Mouse (Mus musculus) regulatory T cell (primary cell): ENCODE results near the gene Ppm1h.

ENCODE experiments used
- in situ Hi-C: fragments of 300-600 bp; cut with MboI, MseI; formaldehyde crosslinking; loops from one replicate; pipeline ENCODE4 v1.15.1; 2025; ENCODE audit warnings: high pct_unique_total_duplicates

The Ppm1h gene

DNA sequence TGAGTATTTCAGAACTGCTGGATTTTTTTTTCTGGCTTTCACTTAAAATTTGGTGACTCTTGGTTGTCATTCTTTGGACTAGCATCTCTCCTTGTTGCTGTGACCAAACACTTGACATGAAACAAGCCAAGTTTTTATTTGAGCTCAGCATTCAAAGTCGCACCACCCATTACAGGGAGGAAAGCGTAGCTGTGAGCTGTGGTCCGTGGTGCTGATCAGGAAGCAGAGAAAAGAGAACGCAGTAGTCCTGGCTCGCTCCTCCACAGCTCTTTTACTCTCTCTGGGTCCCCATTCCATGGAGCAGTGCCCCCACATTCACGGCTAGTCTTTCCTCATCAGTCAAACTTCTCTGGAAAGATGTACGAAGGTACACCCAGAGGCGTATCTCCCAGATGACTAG is 87.4 kb downstream of the Ppm1h start:
- in situ Hi-C loops: loop anchor here (10.0 kb wide), 1 partner anchor 201 kb away; no protein-coding TSS in a partner anchor

DNA sequence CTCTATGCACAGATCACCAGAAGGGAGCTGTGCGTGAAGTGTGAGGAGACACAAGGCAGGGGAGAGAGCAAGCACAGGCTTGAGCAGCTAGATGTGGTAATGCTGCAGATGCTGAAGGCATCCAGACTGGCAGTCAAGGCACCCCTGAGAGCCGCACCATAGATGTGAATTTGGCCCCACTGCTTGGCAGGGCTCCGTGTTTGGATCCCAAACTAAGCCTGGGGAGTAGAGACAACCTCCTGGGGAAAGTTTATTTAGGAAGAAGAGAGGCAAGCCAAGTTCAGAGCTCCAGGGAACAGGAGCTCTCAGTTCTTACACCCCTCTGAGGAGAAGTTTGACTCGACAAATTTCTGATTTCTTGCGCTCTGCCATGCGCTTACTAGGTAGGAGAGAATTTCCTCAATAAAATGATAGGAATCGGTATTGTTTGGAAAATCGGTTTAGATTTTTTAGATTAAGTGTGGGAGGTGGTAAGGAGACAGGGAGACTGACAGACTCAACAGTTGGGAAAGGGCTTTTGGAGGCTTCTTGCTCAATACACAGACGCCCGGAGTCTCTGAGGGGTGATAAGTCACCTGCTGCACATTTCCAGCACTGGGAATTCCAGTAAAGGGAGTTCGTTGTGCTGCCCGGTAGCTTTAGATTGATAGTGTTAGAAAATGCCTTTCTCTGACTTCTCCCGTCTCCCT is 89.8 kb downstream of the Ppm1h start:
- in situ Hi-C loops: loop anchor here (10.0 kb wide), 1 partner anchor 204 kb away; no protein-coding TSS in a partner anchor

DNA sequence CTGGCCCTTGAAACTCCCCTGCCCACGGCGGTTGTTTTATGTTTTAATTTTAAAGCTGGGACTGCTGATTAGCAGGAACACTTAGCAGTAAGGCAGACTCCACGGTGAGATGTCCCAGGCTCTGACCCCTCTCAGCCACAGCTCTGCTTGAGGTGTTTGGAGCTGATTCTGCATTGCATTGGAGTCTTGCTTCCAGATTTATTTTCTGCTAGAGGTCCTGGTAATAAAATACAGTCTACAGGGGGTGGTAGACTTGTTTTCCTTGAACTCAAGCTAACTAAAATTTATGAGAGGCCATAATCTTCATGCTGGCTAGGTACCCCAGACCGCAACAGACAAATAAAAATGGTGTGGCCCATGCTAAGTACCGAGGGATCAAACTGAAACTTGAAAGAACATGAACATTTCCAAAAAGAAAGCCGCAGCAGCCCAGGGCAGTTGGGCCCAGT is 90.4 kb downstream of the Ppm1h start:
- in situ Hi-C loops: loop anchor here (10.0 kb wide), 1 partner anchor 204 kb away; no protein-coding TSS in a partner anchor

DNA sequence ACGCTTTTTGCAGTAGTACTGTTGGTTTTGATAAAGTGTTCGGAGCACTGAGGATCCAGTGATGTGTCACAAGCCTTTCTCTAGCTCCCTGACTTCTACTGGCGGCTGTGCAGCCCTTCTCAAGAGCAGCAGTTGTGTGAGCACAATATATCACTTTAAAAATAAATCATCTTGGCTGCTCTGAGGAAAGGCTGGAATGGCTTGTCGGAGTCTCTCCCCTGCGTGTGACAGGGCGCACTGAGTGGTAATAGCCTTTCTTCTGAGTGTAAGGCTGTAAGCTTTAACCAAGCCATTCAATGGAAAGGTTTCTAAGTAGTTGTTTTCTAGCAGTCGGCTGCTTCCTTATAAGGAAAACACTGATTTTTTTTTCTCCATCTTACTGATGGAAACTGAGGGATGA is 91.8 kb downstream of the Ppm1h start:
- in situ Hi-C loops: no loop called here

DNA sequence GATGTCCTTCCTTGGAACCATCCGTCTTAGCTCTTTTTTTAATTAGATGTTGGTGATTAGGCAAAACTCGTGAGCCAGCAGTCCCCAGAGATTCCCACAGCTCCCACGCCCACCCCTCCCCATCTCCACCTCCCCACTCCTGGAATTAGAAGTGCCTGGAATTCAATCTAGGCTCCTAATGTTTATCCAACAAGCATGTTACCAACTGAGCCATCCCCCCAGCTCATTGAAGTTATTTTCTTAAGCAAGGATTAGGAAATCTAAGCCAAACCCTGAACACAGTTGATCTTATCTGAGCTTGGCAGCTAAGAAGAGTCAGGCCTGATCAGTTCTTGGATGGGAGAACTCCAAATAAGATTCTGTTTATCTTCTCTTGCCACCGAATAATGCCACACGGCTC is 92.4 kb downstream of the Ppm1h start:
- in situ Hi-C loops: no loop called here

DNA sequence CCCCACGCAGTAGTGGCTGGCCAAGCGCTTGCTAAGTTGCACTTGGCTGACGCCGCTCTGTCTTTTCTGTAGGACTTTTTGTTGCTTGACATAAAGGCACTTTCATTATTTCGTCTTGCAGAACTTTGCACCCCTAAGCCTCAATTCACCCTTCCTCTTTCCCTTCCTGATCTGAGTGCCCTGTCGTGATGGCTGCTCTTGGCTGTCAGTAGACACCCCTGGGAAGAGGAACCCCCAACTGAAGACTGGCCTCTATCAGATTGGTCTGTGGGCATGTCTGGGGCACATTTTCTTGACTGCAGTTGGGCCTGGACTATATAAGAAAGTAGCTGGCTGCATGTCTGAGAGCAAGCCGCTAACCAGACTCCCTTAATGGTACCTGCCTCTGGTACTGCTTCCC is 95.6 kb downstream of the Ppm1h start:
- in situ Hi-C loops: no loop called here

DNA sequence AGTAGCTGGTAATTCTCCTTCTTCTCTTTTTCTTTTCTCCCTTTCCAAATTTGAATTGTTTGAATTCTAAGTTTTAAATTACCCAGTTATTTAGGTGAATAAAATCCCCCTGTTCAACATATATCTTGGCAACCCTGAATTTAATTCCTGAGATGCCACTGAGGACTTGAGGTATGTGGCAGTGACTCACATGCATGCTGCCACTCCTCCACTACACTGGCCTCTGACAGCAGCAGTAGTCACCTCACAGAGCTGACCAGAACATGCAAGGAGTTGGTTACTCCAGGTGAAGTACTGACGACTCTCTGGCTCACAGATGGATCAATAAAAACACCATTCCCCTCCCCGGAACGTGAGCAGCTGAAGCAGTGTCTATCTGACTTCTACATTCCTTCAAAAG is 98.9 kb downstream of the Ppm1h start:
- in situ Hi-C loops: no loop called here

DNA sequence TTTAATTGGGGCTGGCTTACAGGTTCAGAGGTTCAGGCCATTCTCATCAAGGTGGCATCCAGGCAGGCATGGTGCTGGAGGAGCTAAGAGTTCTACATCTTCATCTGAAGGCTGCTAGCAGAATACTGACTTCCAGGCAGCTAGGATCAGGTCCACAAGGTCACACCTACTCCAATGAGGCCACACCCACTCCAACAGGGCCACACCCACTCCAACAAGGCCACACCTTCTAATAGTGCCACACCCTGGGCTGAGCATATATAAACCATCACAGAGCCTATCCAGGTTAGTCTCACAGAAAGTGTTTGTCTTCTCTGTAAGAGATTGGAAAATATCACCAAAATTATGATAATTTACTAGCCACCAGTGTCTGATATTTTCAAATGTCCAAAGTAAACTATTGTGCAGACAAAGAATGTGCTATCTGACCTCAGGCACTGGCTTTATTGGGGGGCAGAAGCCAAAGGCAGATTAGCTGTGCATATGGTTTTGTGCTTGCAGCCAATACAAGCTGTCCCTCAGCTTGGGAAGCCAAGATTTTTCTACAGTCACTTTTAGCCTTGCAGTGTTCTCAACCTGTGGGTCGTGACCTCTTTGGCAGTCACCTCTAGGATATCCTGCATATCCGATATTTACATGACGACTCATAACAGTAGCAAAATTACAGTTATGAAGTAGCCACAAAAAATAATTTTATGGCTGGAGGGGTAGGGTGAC is 99.5 kb downstream of the Ppm1h start:
- in situ Hi-C loops: no loop called here

DNA sequence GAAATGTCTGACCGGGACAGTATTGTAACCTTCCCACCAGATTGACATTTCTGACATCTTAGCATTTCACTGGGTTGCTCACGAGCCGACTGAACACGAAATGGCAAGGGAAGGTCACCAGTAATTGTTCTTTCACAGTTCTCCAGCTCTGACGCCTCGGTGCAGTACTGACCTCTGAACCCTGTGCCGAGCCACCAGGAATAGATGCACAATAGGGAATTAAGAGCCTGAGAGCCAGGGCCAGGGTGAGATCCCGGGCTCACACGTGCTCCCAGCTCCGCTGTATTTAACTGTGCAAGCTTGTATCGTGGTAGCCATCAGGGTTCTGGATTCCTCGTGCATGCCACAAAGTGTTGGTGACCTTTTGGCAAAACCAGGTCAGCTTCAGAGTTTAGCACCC is 100.8 kb downstream of the Ppm1h start:
- in situ Hi-C loops: no loop called here

DNA sequence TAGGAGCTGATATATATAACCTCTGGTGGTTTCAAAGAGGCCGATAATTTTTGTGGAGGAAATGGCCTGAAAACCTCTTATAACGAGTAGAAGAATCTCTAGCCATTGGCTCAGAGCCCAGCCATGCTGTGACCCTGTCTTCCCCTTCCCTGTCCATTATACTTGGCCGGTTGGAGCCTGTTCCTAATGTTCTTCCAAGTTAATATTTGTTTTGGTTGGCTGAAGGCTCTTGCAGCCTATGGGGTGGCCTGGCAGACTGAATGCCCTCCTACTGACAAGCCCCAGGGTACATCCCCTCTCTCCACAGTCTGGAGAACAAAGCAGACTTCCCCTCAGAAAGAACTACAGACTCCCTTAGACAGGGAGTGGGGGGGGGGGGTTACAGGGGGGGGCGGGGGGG is 104.2 kb downstream of the Ppm1h start:
- in situ Hi-C loops: no loop called here

DNA sequence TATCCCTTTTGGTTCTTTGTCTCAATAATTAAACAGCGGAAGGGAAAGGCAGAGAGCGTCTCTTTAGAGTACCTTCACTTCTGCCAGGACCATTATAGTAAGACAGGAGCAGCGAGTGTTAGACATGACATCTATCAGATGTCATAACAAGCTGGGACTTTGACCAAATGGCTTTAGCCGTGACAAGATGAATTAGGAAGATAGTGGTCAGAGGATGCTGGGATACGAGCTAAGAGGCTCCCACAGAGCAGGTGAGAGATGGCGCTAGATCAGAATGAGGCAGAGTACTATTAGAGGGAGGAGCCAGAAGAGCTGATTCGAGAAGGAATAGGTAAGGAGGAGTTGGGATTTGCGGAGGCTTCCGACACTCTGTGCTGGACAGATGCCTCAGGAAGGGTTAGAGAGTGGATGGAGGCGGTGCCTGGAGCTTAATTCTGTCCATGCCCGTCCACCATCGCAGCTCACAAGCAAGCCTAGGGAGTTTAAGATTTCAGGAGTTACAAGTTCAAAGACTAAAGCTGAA is 111.1 kb downstream of the Ppm1h start:
- in situ Hi-C loops: no loop called here

DNA sequence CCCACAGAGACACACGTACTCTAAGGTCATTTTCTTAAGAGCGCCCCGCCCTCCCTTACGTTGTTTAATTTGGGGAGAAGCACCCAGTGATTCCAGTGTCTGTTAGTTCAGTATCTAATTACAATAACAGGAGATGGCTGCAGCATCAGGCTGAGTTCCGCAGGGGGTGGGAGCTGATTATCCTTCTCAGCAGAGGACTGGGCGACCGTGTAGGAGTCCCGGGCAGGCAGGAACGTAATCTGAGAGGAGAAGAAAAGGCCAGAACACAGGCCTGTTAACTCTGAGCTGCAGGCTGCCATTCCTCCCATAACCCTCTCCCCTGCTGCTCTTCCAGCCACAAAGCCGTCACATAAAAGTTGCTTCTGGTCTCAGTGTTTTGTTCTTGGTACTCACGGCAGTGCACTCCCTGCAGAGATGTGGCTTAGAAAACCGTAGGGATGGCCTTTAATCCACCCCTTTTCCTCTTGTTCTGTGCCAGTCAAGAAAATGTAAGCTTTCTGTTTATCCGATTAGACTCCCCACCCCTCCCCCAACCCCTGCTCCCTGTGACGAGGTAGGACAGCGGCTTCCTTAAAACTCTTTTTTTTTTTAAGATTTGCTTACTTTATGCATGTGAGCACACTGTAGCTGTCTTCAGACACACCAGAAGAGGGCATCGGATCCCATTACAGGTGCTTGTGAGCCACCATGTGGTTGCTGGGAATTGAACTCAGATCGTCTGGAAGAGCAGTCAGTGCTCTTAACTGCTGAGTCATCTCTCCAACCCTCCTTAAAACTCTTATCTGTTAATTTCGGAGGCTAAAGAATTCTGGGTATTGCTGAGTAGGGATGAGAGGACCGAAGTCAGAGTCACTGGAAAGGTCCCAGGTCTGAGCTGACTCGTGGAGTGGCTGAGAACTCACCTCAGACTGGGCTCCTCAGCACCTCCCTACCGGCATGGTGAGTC is 113.7 kb downstream of the Ppm1h start:
- in situ Hi-C loops: no loop called here

DNA sequence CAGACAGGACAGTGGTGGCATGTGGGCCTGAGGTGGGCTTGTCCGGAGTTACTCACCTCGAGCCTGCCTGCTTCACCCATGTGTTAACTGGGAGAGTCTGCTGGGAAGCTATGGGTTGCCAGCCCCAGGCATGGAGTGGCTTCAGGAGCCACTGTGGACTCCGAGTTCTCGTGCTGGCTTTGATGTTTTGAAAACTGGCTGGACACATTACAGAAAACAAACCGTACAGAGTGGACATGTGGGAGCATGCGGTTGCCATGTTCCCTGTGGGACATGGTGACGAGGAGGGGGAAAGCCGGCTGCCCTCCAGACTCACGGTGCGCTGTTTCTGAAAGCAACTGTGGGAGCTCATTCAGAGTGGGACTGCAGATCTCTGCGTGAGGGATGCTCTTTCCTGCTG is 114.6 kb downstream of the Ppm1h start:
- in situ Hi-C loops: no loop called here

DNA sequence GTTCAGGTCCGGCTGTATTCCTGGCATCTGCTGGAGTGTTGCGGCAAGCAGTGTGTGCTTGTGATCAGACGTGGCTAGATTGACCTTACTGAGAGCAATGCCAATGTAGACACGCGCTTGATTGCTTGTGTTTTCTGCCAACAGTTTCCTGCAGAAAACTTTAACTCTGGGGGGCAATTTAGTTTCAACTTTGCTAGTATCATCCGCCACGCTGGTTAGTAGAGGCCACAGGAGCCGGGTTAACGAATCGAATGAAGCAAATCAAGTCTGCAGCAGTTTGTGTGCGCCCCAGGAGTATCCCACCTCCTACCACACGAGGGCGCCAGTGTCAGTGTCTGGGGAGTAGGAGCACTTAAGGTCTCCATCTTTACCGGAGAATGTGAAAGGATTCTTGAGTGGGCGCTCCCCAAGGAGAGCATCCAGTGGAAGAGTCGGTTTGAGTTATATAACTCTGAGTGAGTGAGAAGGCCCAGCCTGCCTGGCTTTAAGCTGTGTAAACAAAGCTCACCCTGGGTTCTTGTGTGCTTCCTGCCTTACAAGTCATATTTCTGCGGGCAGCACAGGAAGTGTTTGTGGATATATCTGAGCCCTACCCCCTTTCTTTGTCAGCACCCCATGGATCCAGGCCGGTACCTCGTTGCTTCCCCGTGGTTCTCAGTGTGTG is 115.8 kb downstream of the Ppm1h start:
- in situ Hi-C loops: no loop called here

DNA sequence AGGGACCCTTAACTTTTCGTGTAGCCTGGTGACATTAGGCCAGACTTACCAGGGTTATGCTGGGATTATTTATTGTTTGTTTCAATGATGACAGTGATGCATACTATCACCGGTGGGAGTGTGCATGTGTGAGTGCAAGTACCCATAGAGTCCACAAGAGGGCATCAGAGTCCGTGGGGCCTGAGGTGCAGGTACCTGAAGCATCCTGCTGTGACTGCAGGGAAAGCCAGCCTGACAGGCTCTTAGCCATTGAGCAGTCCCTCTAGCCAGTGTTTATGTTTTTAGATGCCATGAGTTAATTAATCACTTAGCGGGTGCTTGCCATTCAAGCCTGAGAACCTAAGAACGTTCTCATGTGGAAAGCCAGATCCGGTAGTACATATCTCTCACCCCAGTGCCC is 119.4 kb downstream of the Ppm1h start:
- in situ Hi-C loops: loop anchor here (5.0 kb wide), 2 partner anchors 121 to 209 kb away; partner anchors contain the start of gene Ppm1h

DNA sequence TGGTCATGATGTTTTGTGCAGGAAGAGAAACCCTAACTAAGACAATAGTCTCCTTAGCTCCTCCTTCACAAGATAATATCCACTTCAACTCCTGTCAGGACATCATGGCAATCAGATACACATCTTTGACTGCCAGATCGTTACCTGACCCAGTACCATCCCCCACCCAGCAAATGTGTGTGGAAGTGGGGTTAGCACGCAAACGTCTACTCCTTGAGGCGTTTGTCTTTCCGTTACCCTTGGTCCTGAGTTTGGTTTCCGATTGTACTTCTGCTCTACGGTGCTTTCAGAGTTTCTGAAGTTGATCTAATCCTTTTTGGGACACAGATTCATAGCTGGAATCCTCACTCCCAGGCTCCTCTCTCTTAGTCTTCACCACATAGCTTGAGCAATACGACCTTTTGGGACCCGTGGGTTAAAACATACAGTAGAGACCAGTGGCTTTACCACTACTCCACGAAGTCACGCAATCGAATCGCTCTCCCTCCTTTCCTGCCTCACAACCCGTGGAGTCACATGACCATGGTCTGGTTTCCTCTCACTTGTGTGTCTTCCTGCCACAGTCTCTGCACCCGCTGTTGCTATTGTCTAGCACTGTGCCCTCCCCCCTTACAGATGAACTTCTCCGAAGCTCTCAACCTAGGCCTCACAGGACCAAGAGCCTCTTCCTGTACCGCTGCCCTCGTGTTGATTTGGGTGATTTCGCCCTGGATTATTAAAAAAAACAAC is 121.6 kb downstream of the Ppm1h start:
- in situ Hi-C loops: loop anchor here (10.0 kb wide), 1 partner anchor 285 kb away; no protein-coding TSS in a partner anchor

DNA sequence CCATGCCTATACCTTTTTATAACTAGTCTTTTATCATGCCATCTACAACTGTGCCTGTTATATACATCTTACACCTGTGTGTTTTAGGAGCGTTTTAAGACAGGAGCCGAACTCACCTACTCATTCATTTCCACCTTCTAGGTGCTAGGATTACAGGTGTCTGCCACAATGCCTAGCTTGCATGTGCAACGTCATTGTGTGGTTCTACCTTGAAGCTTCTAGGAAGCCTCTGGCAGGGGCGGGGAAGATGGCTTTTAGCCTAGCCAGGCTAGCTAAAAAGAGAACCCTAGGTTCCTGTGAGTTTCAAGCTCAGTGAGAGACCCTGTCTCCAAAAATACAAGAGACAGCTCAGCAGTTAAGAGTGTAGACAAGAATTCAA is 122.2 kb downstream of the Ppm1h start:
- in situ Hi-C loops: loop anchor here (10.0 kb wide), 1 partner anchor 284 kb away; no protein-coding TSS in a partner anchor

DNA sequence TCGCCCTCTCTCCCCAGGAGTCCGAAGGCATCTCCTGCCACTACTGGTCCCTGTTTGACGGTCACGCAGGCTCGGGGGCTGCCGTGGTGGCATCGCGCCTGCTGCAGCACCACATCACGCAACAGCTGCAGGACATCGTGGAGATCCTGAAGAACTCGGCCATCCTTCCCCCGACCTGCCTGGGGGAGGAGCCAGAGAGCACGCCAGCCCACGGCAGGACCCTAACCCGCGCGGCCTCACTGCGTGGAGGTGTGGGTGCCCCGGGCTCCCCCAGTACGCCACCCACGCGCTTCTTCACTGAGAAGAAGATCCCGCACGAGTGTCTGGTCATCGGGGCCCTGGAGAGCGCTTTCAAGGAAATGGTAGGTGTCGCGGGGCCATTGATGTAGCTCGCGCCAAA is 123.7 kb downstream of the Ppm1h start:
- in situ Hi-C loops: loop anchor here (10.0 kb wide), 1 partner anchor 283 kb away; no protein-coding TSS in a partner anchor

DNA sequence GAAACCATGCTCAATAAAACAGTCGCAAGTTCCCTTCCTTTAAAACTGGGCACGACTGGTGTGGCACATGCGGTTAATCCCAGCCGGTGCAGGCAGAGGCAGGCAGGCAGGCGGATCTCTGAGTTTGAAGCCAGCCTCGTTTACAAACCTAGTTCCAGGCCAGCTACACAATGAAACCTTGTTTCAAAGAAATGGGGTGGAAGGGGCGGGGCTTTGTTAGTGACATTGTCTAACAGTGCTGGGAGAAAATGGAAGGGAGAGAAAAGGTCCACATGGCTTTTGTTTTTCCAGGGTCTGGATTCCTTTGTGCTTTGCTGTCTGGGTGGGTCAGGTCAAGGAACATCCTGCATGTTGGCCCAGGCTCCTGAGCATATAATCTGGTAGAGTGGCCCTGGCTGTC is 124.3 kb downstream of the Ppm1h start:
- in situ Hi-C loops: loop anchor here (10.0 kb wide), 1 partner anchor 282 kb away; no protein-coding TSS in a partner anchor

DNA sequence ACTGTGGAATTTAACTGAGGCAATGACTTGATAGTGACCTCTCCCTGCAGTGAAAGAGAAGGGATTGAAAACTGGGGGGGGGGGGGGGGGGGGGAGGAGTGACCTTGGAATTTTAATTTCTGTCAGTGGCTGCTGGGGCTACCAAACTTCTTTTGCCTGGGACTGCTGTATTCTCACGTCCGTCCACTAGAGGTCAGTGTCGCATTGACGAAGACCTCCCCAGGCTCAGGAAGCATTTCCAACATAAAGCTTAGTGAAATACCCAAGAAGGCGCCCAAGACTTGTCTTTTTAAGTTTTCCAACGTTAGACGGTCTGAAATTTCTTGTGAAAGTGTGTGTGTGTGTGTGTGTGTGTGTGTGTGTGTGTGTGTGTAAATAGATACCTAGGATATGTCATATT is 125.3 kb downstream of the Ppm1h start:
- in situ Hi-C loops: loop anchor here (10.0 kb wide), 1 partner anchor 281 kb away; no protein-coding TSS in a partner anchor
